Mouse (Mus musculus) midbrain, embryonic 14.5 days (tissue): ENCODE measurements at regions not wholly inside any gene's neighbourhood (a gene's known extent, or its start where the extent isn't known, plus 50 kb on each side); places are given as distances from the start of the nearest gene placed in this dataset.

Experiments
- ATAC-seq: fragments of 200-750 bp; cut with Nextera tagmentation; 2 replicates; pipeline ENCODE4 v1.8.0; 2017; ENCODE audit warnings: moderate number of reproducible peaks, moderate library complexity; ENCODE audit not compliant: low FRiP score, low TSS enrichment
- DNase-seq: peaks from one replicate; pipeline ENCODE4 v3.0.0-alpha.2; 2015
- H3K27ac ChIP-seq: fragments of 300-500 bp; sonication (generic); replicated peaks from 2 replicates; pipeline ENCODE4 v1.5.1; 2014; ENCODE audit warnings: mild to moderate bottlenecking, low read depth, low read length, moderate library complexity
- H3K27me3 ChIP-seq: fragments of 300-500 bp; sonication (generic); 2 replicates; pipeline ENCODE4 v1.6.1; 2014; ENCODE audit warnings: low read length, control low read depth, mixed read lengths; ENCODE audit not compliant: control insufficient read depth, insufficient read depth
- H3K36me3 ChIP-seq: fragments of 300-500 bp; sonication (generic); 2 replicates; pipeline ENCODE4 v1.6.1; 2014; ENCODE audit warnings: low read length, control low read depth; ENCODE audit not compliant: control insufficient read depth, insufficient read depth
- H3K4me1 ChIP-seq: fragments of 300-500 bp; sonication (generic); 2 replicates; pipeline ENCODE4 v1.6.1; 2014; ENCODE audit warnings: mild to moderate bottlenecking, antibody characterized with exemption, low read length, control low read depth; ENCODE audit not compliant: control insufficient read depth, insufficient read depth
- H3K4me2 ChIP-seq: fragments of 300-500 bp; sonication (generic); 2 replicates; pipeline ENCODE4 v1.6.1; 2014; ENCODE audit warnings: mild to moderate bottlenecking, low read length, moderate library complexity
- H3K4me3 ChIP-seq: fragments of 300-500 bp; sonication (generic); replicated peaks from 2 replicates; pipeline ENCODE4 v1.5.1; 2014; ENCODE audit warnings: low read depth, low read length
- H3K9ac ChIP-seq: fragments of 300-500 bp; sonication (generic); replicated peaks from 2 replicates; pipeline ENCODE4 v1.6.1; 2014; ENCODE audit warnings: mild to moderate bottlenecking, low read length, moderate library complexity
- H3K9me3 ChIP-seq: fragments of 300-500 bp; sonication (generic); 2 replicates; pipeline ENCODE4 v1.6.1; 2016; ENCODE audit warnings: low read length, control low read depth, mixed read lengths; ENCODE audit not compliant: control insufficient read depth
- WGBS: fragments of 180-500 bp; shearing (Covaris S2); extraction: QIAGEN DNeasy Blood & Tissue Kit; methylation state at CpG from one replicate; pipeline ENCODE4 v1.1.7; 2014; 5-methylcytosine and 5-hydroxymethylcytosine counted together

DNA sequence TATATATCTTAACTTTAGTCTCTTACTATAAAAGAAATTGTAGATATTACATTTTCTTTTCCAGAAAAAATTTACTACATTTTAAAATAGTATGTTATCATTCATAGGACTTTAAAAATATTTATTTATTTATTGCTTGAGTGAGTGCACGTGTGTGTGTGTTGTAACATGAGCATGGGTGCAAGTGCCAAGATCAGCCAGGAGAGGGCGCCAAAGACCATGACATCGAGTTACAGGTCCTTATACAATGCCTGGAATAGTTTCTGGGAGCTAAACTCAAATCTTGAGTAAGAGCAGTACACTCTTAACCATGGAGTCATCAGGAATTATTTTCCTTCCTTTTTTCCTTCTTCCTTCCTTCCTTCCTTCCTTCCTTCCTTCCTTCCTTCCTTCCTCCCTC lies 185.4 kb upstream of the Mageb4 start:
- Histone ChIP-seq H3K36me3 (no peaks in the 10 kb centered on the region), H3K4me1 (no peaks in the 10 kb centered on the region), H3K4me2 (no peak overlapping the region), H3K27me3 (no peaks in the 10 kb centered on the region), H3K4me3 (no peak overlapping the region), H3K9me3 (no peaks in the 10 kb centered on the region), H3K9ac (no peak overlapping the region), H3K27ac (no peak overlapping the region)
- DNase-seq (peak; percentile 27), ATAC-seq (no peak)
- WGBS, result 13% methylated on average over 3 of the region's 3 CpGs
